Mouse (Mus musculus) A20 (cell line): ENCODE results near the gene Aox1.
A peak's percentile ranks its signal among the peaks of the same experiment; 100 is the strongest.
"Not testable (repeated sequence)": the region's sequence is repeated elsewhere in the genome, so short reads cannot be mapped to it uniquely, and the experiment has no call there.

Experiments
- DNase-seq: peaks from one replicate; pipeline ENCODE4 v3.0.0-alpha.2; 2011; ENCODE audit warnings: low read depth, low spot score

Gene Aox1

DNA sequence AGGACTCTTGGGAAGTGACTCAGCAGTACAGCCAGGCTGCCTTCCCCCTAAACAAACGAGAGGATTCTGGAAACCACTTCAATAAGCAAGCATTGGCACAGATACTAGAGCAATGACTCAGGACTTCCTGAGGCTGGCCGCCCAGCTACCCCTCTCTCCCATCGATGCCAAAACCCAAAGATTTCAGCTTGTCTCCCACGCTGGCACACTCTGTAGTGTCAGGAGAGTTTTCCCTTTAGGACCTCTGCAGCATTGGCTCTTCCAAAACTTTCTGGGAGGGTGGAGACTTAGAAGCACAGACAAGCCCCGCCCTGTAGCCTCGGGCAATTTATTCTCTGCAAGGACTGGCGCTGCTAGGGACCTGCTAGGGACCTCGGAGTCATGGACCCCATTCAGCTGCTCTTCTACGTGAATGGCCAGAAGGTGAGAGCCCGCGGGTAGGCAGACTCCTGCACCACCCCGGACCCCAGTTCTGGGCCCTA is at the start of gene Aox1:
Gene Aox1, plus strand, starts transcription at position 296 of the 482 bp plus-strand sequence.
- DNase-seq: no peak

DNA sequence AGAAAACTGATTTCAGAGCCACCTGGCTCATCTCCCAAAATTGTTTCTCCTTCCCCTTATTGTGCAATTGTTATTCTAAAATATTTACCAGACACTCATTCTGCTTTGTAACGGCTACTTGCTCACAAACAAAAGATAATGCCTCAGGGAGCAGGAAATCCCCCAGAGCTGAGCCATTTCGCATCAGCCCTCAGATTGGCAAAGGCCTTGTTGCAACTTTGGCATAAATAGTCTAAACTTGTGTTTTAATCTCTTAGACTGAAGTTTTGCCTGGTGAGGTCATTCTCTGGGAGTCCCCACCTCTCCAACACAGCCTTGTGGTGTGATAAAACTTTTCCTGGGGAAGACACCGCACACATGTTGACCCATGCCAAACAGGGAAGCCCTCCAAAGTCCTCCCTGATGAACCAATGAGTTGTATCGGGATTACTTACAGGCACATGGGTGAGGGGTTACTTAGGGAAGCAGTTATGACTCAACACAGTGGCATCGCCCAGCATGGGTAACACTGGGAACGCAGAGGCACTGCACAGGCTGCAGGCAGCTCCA is 40.6 kb upstream of the Aox1 start:
- no peak for DNase-seq

DNA sequence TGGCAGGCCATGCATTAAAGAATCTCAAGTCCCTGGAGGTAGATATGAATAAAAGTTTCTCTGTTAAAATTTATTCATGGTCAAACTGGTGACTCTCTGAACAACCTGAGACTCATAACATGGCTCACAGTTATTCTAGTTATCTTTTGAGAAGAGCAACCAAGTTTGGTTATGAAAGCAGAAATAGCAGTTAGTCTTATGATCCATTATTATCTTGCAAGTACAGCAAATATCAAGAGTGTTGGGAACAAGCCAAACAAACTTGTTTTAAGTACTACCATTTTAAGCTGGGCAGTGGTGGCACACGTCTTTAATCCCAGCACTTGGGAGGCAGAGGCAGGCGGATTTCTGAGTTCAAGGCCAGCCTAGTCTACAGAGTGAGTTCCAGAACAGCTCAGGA is 38.5 kb upstream of the Aox1 start:
- DNase-seq: no peak

DNA sequence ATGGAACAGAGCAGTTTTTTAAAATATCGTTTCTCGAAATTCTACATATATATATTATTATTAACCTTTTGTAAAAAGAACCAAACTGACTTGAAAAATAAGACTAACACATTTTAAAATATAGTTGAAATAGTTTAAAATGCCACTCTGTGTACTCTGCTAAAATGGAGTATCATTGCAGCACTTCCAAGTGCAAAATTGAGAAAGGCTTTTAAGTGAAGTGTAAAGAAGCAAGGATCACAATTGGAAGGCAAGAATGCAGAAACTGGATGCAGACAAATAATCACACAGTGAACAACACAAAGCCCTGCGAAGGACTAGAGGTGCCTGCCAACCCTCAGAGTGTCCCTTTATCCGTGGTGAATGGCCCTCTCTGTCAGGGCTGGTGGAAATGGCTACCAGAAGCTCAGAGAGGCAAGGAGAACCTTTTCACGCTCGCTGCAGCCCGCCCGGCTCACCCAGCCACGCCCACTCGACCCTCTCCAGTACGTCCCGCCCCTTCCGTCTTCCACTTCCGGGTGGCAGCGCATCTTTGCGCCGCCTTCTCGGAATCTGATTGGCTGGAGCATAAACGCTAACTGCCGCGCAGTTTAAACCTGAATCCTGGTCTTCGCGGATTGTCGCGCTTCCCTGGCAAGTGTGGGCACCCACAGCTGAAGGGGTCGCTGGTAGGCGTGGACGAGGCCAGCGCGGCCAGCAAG is 34.1 kb upstream of the Aox1 start, which contains the start of gene Sgo2a:
Gene Sgo2a, plus strand, starts transcription at position 540 of the 701 bp plus-strand sequence.
- DNase-seq: peak; percentile 97

DNA sequence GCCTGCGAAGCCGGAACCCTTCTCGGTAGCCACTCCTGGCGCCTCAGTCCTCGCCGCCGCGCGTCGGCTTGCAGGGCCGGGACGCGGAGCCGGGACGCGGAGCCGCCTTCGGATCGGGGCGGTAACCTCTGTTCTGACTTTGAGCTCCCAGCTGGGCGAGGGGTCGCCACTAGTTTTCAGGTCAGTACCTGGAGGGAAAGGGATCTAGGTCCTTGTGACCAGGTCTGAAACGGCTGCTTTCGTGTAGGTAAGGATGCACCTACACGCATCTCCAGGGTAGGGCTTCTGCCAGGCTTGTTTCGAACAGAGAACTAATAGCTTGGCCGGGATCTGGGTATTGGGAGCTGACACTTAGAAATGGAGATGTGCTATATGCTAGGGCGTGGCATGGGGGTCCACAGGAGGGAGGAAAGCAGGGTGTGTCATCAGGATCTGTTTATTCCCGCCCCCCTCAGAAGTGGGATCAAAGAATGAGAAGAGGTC is 33.6 kb upstream of the Aox1 start:
- no peak for DNase-seq

DNA sequence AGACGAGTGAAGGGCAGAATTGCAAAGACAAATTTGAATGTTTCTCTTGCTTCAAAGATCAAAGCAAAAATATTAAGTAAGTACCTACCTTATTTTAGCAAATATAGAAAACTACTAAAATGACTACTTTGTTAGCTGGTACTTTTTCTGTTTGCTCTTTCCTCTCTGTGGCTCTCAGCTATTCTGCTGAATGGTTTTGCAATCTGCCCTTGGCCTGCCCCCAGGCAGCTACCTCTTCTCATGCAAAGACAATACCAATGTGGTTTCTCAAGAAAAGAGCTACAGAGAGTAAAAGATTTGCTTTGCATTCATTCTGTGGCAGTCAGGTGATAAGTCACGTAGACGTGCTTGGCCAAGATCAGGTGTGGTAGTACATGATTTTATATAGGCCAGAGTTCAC is 31.6 kb upstream of the Aox1 start:
- no peak for DNase-seq

DNA sequence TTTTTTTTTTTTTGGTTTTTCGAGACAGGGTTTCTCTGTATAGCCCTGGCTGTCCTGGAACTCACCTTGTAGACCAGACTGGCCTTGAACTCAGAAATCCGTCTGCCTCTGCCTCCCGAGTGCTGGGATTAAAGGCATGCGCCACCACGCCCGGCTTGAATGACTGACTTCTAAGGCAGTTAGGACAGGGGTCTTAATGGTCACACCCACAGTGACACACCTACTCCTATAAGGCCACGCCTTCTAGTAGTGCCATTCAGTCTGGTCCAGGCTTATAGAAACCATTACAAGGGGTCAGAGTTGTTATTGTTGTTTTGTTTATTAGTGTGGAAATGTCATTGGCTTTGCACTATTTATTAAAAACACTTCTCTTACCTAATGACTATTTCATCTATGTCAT is 23.3 kb upstream of the Aox1 start:
- DNase-seq: not testable (repeated sequence)

DNA sequence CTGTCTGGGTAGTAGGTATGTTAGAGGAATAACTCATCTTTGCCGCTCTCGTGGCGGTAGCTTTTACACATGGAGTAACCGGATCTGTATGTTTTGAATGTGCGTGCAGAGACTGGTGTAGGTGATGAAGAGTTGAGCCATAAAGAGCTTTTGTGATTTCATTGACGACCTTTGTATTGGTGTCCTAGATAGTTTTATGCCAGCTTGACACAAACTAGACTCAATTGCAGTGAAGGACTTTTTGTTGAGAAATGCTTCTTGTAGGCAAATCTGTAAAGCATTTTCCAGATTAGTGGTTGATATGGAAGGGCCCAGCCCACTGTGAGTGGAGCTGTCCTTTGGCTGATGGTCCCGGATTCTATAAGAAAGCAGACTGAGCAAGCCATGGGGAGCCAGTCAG is 10.9 kb upstream of the Aox1 start, which contains the start of gene Kctd18:
Gene Kctd18, minus strand, starts transcription at position 101 of the 400 bp plus-strand sequence.
- no peak for DNase-seq

DNA sequence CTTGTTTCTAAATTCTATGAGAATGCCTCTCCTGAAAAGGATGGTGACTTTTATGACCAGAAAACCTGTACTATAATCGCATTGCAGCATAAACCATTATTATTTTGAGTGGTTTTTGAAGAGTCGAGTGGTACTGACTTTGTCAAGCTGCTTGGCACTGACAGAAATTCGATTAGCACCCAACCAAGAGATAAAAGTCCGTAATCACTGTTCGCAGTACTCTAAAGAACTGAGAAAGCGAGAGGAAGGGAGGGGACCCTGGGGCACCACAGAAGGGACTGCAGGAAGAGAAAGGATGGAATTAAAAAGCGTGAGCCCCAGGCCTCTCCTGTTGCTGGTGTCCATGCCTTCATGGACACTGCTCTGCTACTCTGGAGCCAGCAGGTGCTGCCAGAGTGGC is 2.0 kb upstream of the Aox1 start:
- DNase-seq: no peak

DNA sequence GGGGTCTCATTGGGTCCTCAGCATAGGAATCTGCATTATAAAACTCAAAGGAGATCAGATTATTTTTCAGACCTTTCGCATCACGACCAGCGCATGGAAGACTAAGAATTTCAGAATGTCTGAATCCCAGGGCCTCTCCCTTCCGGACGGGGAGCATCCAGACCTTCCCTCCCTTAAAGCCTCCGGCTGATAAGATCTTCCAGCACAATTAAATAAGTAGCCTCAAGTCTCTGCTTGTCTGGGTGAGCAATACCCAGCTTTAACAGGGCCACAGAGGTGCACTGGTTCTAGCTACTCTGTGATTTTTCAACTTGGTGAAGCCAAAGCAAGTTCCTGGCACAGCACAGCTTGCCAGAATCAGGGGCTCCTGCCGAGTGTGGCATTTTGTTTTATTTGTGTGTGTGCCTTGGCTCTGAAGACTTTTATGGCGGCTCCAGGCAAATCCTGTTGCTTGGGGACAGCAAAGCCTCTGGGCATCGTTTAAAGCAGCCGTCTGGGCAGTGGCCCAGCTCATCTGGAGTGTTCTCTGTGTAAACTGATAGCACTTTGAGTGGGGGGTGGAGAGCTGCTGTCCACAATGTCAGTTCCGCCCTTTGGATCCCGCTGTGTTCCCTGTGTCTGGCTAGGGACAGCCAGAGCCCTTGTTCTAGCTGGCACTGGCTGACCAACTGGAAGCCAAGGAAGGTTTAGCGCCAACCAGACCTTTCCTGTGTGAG is 583 bp downstream of the Aox1 start:
- no peak for DNase-seq

DNA sequence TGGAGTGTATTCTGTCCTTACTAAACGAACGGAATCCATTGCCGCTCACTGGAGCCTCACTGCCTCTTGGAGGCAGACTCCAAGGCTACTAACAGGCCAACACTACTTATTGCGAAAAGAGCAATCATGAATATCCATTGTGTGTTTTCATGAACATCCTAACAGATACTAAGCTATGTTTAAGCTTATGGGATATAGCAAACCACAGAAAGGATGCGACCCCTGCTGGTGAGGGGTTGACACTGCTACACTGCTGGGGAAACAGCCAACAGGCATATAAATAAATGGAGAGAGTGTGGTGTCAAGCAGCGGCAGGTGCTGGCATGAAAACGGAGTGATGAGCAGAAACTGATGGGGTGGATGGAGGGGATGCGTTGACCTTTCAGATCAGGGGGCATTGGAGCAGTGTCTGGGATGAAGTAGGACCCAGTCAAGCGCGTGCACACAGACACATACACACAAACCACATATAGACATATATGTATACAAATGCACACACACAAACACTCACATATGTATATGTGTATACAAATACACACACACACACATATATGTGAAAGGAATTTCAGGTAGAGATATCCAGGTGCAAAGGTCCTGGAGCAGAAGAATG is 1.5 kb downstream of the Aox1 start:
- peak; percentile 66 for DNase-seq

DNA sequence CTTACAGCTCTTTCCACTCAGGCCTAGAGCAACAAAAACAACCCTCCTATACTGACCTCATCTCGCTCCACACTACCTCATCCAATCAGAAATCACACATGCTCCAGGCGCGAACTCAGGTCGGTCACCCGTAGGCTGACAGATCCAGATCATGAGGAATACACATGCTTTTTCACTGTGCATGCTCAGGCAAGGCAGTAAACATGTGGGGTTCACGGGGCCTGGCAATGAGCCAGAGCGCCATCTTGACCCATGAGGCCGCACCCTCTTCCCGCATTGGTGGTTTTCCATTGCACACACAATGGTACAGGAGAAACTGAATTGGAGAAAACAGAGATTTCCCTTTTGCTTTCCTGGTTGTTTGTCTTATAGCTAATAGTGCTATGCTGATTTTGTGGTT is 7.6 kb downstream of the Aox1 start:
- DNase-seq: not testable (repeated sequence)

DNA sequence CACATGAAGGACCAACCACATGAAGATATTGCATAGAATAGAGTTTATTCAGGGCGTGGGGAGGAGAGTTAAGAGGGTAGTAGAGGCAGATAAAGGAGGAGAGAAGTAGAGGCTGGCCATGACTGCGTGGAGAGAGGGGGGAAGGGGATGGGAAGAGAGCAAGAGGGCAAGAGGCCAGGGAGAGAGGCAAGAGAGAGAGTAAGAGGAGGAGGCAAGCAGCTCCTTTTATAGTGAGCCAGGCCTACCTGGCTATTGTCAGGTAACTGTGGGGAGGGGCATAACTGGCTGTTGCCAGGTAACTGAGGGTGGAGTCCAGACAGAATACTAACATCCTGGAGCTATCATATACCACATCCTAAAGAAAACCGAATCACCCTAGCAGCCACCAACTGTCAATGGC is 15.3 kb downstream of the Aox1 start:
- no peak for DNase-seq

DNA sequence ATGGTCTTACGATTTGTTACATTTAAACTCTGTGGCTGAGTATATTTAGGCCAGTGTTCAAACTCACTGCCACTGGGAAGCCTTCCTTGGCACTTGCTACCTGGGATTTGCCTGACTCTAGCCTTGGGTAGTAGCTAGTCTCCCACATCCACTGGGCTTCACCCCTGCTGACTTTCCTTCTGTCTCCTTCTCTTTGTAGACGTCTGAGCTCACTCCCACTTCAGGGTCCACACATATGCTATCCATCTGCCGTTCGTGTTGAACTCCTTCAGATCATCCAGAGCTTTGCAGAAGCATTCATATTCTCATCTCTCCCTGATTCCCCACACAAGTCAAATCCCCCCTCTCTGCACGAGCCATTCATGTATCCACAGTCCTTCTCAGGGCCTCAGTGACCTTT is 15.8 kb downstream of the Aox1 start:
- no peak for DNase-seq

DNA sequence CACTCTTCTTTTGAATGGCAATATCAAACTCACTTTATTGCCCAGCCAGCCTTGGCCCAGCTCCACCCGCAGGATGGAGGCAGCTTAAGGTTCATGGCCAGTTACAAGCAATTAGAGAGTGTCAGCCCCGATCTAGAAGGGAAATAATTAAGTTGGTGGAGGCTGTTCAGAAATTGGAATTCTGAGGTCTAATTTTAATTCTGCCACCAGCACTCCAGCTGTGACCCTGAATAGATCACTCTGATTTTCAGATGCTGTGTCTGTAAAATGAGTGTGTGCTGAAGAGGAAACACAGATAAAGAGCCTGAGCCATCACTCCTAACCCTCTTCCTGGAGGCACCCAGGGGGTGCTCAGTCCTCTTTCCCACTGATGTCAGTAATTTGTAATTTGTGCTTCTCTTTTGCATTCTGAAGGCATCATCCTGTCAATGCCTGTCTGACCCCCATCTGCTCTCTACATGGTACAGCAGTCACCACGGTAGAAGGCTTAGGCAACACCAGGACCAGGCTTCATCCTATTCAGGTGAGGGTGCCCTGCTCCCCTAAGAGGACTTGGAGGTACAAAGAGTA is 17.1 kb downstream of the Aox1 start:
- DNase-seq: no peak

DNA sequence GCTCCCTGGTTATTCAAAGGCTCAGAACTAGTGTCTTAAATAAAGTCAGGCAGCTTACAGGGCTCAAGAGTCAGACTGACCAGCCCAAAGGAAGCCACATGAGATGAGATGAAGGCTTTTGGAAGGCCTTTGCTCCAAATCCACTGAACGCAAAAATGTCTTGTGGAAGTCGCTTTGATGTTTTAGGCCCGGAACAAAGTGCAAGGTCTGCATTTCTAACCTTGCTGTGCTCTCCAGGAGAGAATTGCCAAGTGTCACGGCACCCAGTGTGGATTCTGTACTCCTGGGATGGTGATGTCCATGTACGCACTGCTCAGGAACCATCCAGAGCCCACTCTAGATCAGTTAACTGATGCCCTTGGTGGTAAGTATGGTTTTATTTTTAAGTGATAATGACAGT is 19.4 kb downstream of the Aox1 start:
- no peak for DNase-seq

DNA sequence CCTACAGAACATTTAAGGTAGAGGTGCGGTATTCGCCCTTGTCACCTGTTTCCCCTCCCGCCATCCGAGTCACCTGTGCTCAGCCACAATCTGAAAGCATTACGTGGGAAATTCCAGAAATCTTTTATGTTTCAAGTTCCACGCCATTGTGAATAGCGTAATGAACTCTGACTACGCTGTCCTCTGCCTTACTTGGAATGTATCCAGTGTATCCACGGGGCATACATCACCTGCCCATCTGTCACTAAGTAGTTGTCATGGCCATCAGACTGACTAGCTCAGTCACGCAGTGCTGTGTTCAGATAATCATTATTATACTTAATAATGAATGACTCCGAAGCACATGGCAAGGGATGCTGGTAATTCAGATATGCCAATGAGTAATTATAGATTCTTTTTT is 25.9 kb downstream of the Aox1 start:
- DNase-seq: no peak

DNA sequence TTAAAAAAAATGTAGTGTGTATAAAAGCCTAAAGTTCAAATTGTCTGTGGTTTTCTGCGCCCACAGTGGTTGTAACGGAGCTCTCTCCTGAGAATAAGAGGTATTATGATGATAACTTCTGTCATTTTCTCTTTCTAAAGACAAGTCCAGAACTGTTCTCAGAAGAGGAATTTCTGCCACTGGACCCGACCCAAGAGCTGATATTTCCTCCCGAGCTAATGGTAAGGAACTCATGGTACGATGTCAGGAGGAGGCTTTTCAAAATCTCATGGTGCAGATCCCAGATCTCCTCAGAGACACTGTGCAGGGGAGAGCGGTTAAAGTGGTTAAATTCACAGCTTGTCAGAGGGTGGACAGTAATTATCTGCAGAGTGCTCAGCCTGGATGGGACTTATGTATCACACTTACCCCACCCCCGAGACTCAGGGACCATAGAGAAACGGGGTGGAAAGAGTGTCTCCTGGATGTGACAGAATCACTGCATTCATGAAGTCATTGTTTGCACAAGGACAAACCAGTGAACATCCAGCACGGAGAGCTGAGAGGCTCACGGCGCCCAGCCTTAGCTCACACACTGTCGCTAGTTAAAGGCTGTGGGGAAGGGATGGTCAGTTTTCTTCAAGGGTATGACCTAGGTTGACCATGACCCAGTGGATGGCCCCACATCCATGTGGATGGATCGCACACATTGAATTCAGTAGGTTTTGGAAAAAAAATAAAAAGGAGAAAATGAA is 26.5 kb downstream of the Aox1 start:
- no peak for DNase-seq

DNA sequence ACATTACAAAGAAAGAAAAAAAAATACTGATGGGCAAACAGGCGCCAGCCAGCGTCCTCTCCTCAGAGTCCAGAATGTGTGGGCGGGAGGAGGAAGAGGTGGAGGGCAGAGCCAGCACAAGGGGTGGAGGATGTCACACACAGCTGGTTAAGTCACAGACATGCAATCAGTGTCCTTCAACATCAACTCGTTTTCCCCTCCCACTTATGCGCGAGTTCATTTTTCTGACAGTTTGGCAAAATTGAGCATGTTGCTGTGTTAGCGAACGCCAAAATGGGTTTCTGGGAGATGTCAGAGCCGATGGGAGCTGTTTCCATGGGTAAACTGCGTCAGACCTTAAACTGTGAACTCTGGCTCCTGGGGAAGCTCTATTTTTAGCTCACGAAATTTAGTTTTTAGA is 27.2 kb downstream of the Aox1 start:
- DNase-seq: no peak

DNA sequence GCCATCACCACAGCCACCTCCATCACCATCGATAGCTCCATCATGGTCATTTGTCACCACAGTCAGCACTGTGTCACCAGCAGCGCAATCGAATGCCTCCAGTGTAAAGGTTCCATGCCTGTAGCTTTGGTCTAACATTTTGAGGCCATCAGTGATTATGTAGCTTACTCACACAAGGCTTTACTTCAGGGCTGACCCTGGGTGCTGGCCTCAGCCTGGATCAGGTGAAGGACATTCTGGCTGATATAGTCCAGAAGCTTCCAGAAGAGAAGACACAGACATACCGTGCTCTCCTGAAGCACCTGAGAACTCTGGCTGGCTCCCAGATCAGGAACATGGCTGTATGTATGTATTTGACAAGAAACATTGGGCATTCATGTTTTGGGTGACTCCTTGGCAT is 29.1 kb downstream of the Aox1 start:
- DNase-seq: no peak

DNA sequence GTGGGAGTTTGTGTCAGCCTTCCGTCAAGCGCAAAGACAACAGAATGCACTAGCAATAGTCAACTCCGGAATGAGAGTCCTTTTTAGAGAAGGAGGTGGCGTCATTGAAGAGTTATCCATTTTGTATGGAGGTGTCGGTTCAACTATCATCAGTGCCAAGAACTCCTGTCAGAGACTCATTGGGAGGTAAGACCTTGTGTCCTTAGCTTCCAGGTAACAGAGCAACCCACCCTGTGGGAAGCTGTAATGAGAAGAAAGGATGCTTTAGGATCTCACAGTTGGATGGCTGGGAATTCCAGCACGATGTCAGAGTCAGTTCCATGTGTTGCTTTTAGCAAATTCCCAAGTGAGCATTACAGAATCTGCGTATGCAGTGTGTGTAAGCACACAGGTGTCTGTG is 32.4 kb downstream of the Aox1 start:
- DNase-seq: no peak
